Mouse (Mus musculus): ENCODE measurements at regions not wholly inside any gene's neighbourhood (a gene's known extent, or its start where the extent isn't known, plus 50 kb on each side); places are given as distances from the start of the nearest gene placed in this dataset.

DNA sequence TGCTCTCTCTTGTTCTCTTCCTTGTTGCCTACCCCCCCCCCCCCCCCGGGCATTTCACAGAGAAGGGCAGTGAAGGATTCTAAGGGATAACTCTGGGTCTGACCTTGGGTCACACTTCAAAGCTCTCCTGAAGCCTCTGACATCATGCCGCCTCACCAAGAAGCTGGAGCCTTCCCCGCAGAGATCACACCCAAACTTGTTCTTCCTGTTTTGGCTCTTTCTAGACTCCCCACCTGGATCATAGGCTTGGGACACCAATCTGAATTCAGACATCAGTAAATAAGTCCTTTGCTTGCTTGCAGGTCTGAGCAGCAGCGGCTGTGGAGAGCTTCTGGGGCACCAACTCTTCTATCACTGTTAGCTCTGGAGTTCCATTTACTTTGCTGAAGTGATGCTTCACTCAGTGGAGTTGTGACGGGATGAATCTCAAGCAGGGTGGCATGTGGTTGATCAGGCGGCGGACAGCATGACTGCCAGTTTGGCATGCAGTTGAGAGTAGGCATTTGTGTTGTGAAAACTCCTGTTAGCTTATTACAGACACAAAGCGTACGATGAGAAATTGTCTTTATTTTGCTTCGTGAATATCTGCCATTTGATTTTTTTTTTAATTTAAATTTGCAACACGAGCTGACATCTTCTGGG is 226.5 kb upstream of the Adgrl2 start:
- ATAC-seq (replicated peaks; ENCODE audit: low FRiP score, poor library complexity, severe bottlenecking): no peak

DNA sequence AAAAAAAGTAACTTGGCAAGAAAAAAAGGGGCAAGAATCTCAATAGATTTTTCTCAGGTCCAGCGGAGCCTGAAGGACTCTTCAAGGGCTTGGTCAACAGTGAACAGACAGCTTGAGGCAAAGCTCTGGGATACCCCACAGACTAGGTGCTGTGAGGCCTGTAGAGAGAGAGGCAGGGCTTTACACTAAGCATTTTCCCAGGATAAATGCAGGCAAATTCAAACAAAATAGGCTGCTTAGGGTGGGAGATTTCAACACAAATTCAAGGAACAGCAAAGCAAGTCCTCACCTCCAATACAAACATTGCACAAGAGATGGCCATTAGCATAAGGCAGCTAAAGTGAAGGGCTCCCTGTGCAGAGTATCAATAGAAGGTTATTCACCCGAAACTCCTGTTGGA is 225.3 kb upstream of the Adgrl2 start:
- no peak for ATAC-seq (replicated peaks; ENCODE audit: low FRiP score, poor library complexity, severe bottlenecking)

DNA sequence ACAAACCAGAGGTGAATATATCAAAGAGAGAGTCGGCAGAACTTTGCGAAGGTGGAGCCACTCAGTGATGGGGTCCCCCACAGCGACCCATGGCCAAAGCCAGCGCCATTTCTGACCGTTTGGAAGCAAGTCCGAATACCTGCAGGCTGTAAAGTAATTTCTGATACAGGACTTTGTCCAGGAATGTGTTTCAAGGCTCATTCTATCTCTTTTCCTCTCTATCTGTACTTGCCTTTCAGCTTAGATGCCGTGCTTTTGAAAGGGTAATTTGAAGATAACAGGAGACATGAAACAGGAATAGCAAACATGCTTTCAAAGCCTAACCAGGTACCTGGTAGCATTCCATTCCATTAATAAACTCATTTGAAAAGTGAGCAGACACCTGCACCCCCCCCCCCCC is 221.6 kb upstream of the Adgrl2 start:
- no peak for ATAC-seq (replicated peaks; ENCODE audit: low FRiP score, poor library complexity, severe bottlenecking)

DNA sequence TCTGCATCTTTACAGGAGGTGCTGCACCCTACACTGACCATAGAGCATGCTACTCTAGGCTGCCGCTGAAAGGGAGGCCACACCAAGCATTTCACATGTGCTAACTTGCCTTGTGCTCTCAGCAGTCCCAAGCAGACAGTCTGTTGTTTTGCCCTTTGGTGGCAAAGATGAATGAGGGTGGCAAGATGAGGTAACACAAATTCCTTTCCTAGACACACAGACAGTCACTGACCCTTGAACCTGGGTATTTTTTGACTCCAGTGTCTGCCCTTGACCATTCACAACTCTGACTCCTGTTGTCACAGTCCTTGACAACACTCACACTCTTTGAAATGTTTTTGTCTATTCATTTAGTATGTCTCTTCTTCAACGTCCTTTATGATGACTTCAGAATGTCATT is 218.9 kb upstream of the Adgrl2 start:
- no peak for ATAC-seq (replicated peaks; ENCODE audit: low FRiP score, poor library complexity, severe bottlenecking)

DNA sequence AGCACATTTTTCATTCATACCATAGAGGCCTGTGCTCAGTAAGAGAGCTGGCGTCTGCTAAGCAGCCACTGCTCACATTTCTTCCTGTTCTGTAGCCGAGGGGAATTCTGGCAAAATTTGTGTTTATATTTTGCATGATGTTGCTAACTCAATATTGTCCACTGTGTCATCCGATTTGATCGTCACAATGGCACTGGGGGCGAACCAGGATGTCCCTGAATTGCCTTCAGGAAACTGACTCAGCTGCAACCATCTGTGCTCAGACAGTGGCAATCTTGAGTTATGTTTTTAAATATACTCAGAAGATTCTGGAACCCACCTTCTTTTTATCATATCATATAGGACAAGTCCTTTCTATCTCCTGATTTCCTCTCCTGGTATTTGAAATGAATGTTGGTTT is 213.1 kb upstream of the Adgrl2 start:
- no peak for ATAC-seq (replicated peaks; ENCODE audit: low FRiP score, poor library complexity, severe bottlenecking)

DNA sequence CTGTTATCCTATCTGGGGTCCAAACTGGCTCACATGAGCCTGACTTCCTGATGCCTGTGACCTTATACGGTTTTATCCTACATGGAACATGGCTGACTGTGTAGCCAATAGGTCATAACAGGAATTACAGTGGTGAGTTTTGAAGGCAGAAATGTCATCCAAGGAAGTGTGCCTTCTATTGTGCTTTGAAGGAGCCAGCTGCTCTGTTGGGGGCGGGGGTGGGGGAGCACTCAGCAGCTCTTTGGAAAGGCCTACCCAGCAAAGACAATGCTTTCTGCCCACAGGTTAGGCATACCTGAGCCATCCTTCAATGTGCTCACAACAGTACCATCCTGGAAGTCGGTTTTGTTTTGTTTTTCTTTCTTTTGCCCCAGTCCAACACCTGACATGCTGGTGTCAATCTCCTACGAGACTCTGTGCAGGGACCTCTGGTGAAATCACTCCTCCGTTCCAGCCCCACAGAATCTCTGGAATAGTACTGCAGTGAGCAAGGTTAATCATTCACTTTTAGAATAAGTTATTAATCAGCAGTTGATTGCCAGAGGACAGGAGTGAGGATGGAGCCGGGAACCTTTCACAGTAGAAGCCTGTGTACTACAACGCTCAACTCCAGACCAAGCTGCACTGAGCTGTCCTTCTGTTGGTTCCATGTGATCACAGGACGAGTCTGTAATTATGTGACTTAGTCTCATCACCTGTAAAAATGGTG is 206.3 kb upstream of the Adgrl2 start:
- no peak for ATAC-seq (replicated peaks; ENCODE audit: low FRiP score, poor library complexity, severe bottlenecking)

DNA sequence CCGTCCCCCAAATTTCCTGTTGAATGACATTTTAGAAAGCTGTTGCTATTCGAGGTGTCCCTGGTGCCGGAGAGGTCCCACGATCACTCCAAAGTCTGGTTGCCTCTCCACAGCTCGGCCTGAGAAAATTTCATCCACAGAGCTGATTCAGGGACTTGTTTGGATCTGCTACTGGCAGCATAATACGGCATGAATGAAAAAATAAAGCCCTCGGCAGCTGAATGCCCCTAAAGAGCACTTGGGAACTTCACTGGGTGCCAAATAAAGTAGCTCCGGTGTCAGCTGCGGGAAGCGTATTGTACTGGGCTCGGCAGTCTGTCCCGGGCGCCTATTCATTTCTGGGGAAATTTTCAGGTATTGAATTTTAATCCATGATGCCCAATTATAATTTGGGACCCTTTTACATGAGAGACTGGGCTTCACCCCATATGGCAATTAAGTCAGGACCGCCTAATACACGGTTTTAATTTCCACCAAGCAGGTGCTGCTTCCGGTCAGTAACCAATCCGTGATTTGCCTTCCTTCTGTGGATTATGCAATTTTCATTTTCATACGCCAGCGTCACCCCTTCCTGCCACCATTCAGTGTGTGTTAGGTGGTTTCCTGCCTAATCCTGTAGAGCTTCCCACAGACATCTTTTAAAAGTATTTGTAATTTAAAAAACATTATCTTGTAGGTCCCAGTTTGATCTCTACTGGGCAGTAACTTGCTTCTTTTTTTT is 200.7 kb upstream of the Adgrl2 start:
- no peak for ATAC-seq (replicated peaks; ENCODE audit: low FRiP score, poor library complexity, severe bottlenecking)

DNA sequence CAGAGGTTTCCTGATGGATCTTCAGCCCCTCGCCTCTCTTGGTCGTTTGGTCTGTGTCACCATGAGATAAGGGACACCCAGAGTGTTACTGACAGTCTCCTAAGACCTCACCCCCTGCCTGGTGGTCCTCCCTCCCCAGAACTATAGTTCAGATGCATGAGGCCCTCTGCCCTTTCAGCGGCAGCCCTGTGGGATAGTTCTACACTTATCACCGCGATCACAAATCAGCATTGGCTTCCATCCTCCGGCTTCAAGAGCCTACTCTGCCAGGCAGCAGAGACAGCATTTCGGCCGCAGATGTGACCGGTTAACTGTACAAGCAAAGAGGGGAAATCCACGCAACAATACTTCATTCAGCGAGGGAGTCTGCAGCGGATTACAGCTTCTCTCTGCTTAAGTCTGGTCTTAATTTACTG is 193.8 kb upstream of the Adgrl2 start:
- ATAC-seq (replicated peaks; ENCODE audit: low FRiP score, poor library complexity, severe bottlenecking): no peak

DNA sequence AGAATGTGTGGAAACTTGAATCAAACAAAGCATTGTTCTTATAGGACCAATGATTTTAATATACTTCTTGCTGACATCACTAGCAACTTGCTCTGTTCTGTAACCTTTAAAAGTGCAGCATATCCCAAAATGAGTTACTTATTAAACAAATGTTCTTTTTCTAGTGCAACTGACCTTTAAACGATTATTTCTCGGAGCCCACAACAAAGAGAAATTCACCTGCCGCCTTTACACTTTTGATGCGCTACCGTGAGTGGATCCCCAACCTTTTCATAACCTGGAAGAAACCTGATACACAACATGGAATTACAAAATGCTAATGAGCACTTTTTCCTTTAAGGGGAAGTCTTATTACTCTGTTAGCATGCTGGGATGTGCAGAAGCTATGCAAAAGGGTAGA is 191.7 kb upstream of the Adgrl2 start:
- ATAC-seq (replicated peaks; ENCODE audit: low FRiP score, poor library complexity, severe bottlenecking): no peak

DNA sequence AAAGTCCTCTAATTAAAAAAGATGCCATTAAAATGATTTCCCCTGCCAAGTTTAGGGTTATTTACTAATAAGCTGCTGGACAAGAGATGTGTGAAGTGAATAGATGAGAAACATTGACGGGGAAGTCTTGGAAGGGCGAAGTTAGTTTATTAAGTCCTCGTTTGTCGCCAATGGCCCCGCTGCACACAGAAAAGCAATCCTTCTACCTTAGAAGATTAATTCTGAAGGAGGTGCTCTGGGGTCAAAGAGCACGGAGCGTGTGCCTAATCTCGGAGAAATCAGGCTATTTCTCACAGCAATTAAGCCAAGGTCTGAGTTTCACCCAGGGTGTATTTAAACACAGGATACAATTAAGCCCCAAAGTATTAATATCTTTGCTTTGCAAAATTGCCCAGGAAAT is 189.8 kb upstream of the Adgrl2 start:
- ATAC-seq (replicated peaks; ENCODE audit: low FRiP score, poor library complexity, severe bottlenecking): no peak

DNA sequence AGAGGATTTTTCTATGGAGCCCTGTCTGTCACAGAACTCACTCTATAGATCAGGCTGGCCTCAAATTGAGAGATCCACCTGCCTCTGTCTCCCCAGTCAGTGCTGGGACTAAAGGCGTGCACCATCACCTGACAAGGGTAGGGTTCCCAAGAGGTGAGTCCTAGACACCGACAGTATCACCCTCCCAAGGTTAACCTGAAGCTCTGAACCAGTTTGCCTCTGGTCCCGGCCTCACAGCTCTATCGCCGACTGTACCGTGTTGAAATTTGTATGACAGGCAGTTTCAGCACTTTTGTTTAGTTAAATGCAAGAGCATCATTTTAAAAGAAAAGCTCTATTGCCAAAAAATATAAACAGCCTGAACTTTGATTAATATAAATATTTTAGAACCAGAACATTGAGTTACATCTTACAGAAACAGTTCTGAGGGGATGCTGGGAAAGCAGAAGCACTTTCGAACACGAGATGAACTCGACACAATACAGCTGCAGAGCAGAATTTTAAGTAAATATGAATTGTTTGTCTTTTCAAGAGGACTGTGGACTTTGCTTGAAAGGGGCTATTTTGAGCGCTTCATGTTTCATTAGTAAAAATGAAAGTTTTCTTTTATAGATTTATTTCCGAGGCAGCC is 189.2 kb upstream of the Adgrl2 start:
- no peak for ATAC-seq (replicated peaks; ENCODE audit: low FRiP score, poor library complexity, severe bottlenecking)

DNA sequence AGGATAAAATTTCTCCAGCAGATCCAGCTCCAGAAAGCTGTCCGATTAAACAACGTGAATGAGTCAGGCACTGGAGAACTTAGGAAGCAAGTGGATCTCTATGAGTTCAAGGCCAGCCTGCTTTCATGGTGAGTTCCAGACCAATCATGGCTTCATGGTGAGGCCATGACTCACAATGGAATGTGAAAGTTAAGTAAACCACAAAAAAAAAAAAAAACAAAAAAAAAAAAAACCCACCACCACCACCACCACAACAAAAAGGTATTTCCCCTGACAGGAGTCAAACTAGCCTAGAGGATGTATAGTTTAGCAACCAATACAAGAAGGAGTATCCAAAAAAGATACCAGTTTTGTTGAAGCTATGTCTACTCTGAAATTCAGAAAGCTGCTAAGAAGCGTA is 188.5 kb upstream of the Adgrl2 start:
- no peak for ATAC-seq (replicated peaks; ENCODE audit: low FRiP score, poor library complexity, severe bottlenecking)

DNA sequence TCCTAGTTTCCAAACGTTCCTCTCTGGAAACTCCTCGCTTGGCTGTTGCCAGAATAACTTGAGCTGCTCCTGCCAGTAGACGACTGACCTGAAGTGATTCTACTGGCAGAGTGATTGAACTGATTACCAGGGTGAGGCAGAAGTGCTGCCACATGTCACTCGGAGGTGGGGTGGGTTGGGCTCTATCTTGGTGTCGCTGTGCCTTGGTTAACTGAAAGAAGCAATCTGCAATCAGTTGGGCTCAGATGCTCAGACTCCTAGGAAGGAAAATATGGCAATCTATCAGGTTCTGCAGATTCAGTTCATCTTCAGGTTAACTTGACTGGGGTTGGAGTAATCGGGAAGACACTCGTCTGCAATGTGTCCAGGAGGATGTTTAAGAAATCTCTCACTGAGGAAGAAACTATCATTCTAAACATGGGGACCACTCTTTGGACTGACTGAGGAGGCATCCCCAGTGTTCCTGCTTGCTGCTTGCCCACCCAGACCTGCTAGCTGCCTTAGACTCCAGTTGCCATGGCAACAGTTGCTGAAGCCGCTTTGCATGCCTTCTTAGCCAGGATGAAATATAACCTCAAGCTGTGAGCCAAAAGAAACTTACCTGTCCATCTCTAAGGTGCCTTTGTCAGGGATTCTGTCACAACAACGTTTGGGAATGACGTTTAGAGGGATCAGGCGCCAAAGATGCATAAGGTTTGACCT is 184.5 kb upstream of the Adgrl2 start:
- no peak; the same call in 1 of the 2 replicates for ATAC-seq (replicated peaks; ENCODE audit: low FRiP score, poor library complexity, severe bottlenecking)

DNA sequence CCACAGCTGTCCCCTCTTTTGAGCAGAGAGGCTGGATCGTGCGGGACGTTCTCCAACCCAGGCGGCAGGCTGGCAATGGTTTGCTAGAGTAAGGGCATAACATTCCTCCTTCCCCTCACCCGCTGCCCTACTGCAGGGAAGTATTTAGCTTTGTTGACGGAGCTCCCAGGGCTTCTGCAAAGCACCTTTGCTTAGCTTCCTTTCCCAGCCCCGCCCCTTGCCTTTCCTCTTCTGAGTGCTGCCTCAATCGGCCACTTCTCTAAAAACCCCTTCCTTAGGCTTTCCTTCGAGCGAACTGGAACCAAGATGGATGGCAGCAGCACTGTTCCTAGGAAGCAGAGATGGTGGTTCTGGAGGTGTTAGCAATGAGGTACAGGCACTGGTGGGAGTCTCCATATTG is 183.2 kb upstream of the Adgrl2 start:
- no peak for ATAC-seq (replicated peaks; ENCODE audit: low FRiP score, poor library complexity, severe bottlenecking)

DNA sequence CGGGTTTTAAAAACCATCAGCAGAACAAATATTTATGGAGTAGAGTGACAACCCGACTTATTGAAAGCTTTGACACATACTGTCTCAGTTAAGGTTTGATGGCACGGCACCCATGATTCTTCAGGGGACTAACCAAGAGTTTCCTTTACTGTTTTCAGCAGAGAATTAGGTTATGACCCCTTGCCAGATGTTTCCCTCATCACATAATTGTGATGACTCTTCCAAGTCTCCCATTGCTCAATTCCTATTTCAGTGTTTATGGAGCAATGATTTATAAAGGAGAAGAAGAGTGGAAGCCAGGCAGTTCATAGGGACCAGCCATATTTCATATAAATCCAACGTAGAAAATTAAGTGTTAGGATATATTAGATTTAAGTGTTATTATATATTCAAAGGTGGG is 181.4 kb upstream of the Adgrl2 start:
- no peak for ATAC-seq (replicated peaks; ENCODE audit: low FRiP score, poor library complexity, severe bottlenecking)

DNA sequence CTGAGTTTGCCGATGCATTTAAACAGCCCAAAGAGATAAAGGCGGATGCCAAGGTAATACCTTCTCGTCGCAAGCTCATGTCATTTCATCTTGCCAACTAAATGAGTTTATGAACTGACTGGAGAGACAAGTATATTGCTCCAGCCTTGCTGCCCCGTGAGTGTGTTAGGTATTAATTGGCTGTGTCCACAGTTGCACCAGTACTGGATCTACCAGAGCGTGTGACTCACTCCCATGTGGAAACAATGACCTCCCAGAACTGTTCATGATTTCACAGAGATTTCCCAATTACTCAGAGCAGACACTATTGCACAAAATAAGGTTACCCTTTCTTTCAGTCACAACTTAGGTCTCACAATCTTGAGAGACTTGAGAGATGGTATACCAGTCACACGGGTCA is 179.8 kb upstream of the Adgrl2 start:
- no peak for ATAC-seq (replicated peaks; ENCODE audit: low FRiP score, poor library complexity, severe bottlenecking)

DNA sequence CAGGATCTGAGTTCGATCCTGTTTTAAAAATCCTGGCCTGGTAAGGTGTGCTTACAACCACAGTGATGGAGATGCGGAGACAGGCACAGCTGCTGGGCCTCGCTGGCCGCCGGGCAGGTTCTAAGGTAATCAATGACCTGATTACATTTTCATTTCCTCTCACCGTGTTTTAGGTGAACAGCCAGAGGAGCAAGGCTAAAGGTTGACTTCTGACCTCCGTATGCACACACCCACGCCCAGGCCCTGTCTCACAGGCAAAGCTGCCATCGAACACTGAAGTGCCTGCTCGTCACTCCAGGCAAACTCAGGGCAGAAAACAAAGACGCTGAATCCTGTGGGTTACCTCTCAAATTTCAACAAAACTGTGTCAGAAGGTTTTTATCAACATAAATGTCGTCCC is 179.1 kb upstream of the Adgrl2 start:
- ATAC-seq (replicated peaks; ENCODE audit: low FRiP score, poor library complexity, severe bottlenecking): no peak

DNA sequence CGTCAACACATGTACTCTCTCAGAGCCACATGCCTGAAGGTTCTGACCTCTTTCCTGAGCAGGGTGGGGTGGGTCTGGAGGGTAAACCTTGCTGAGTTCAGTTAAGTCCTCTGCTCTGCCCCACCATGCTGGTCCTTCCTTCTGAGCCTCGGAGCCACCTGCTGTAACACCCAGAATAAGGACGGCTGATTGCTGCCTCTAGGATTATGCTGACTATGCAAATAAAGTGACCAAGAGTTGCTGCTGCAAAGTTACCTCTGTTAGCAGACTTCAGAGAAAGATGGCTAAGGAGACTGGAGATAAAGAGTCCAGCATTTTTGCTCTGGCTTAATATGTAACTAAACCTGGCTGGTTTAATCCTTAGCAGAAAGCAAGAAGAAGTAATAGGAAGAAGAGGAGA is 177.6 kb upstream of the Adgrl2 start:
- no peak for ATAC-seq (replicated peaks; ENCODE audit: low FRiP score, poor library complexity, severe bottlenecking)

DNA sequence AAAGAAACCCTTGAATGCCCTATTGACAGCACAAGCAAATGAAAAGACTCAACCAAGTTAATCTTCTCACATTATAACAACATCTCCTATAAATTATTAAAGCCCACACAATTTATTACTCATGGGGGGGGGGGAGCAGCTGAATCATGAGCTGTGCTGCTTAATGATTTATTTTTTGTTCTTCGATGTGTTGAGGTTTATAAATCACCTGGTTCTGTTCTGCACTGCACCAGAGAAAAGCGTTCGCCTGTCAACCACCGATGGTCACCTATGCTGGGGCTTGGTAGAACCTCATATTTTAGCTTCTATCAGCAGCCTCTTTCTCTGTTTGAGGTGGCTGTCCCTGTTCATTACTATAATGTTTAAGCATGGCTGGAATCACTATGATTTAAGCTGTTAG is 174.4 kb upstream of the Adgrl2 start:
- no peak for ATAC-seq (replicated peaks; ENCODE audit: low FRiP score, poor library complexity, severe bottlenecking)

DNA sequence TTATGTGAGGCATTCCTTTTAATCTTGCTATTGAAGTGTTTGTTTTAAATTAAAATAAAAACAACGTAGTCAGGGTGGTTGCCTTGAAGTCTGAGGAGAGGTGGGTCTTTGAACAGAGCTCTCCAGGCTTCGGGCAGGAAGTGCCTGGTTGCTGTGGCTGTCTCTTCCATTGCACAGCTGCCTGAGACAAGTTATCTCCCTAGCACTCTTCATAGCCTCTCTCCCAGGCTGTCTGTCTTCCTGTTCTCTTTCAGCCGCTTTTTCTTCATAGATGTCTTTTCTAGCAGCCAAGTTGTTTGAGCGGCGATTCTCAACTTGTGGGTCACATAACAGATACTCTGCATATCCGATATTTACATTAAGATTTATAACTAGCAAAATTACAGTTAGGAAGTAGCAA is 173.2 kb upstream of the Adgrl2 start:
- no peak for ATAC-seq (replicated peaks; ENCODE audit: low FRiP score, poor library complexity, severe bottlenecking)
